Mouse (Mus musculus) liver, embryonic 11.5 days (tissue): ENCODE results near the gene Aoc1. TPM values are rescaled to one million over a fixed set of nuclear protein-coding genes. Genes with fewer than 3 reads are reported as not detected.

Experiments used
- ATAC-seq: fragments of 200-750 bp; cut with Nextera tagmentation; replicated peaks from 2 replicates; pipeline ENCODE4 v1.8.0; 2017; ENCODE audit warnings: moderate number of reproducible peaks, mild to moderate bottlenecking, moderate TSS enrichment, moderate library complexity; ENCODE audit not compliant: low FRiP score
- DNase-seq: peaks from one replicate; pipeline ENCODE4 v3.0.0-alpha.2; 2017; ENCODE audit warnings: low spot score
- H3K27ac ChIP-seq: fragments of 300-500 bp; sonication (generic); 2 replicates; pipeline ENCODE4 v1.5.1; 2014; ENCODE audit warnings: mild to moderate bottlenecking, low read depth, low read length, control low read depth
- H3K27me3 ChIP-seq: fragments of 300-500 bp; sonication (generic); replicated peaks from 2 replicates; pipeline ENCODE4 v1.6.1; 2014; ENCODE audit warnings: low read length, mixed read lengths; ENCODE audit not compliant: control insufficient read depth, insufficient read depth
- H3K36me3 ChIP-seq: fragments of 300-500 bp; sonication (generic); 2 replicates; pipeline ENCODE4 v1.6.1; 2014; ENCODE audit warnings: mild to moderate bottlenecking, low read length, moderate library complexity, mixed read lengths; ENCODE audit not compliant: control insufficient read depth, insufficient read depth
- H3K4me1 ChIP-seq: fragments of 300-500 bp; sonication (generic); replicated peaks from 2 replicates; pipeline ENCODE4 v1.6.1; 2014; ENCODE audit warnings: low read length, mixed read lengths; ENCODE audit not compliant: control insufficient read depth, insufficient read depth
- H3K4me2 ChIP-seq: fragments of 300-500 bp; sonication (generic); 2 replicates; pipeline ENCODE4 v1.6.1; 2014; ENCODE audit warnings: mild to moderate bottlenecking, control low read depth, moderate library complexity
- H3K4me3 ChIP-seq: fragments of 300-500 bp; sonication (generic); 2 replicates; pipeline ENCODE4 v1.5.1; 2014; ENCODE audit warnings: low read depth, low read length, control low read depth
- H3K9ac ChIP-seq: fragments of 300-500 bp; sonication (generic); 2 replicates; pipeline ENCODE4 v1.6.1; 2014; ENCODE audit warnings: low read depth, low read length, control low read depth
- H3K9me3 ChIP-seq: fragments of 300-500 bp; sonication (generic); 2 replicates; pipeline ENCODE4 v1.6.1; 2016; ENCODE audit warnings: low read length, inconsistent platforms, mixed read lengths; ENCODE audit not compliant: control insufficient read depth
- WGBS: fragments of 180-500 bp; shearing (Covaris S2); extraction: QIAGEN DNeasy Blood & Tissue Kit; methylation state at CpG from one replicate; pipeline ENCODE4 v1.1.7; 2014; 5-methylcytosine and 5-hydroxymethylcytosine counted together
- polyA plus RNA-seq: library from polyadenylated mRNA; unstranded; fragments of >200 nt; fragmentation: Nextera tagmentation; extraction: Ambion mirVana; gene quantifications from 2 replicates; pipeline ENCODE4 v1.2.1, GENCODE M21; 2014

Aoc1 gene
- polyA plus RNA-seq, 1 experiment from 2014 or later = not detected

DNA sequence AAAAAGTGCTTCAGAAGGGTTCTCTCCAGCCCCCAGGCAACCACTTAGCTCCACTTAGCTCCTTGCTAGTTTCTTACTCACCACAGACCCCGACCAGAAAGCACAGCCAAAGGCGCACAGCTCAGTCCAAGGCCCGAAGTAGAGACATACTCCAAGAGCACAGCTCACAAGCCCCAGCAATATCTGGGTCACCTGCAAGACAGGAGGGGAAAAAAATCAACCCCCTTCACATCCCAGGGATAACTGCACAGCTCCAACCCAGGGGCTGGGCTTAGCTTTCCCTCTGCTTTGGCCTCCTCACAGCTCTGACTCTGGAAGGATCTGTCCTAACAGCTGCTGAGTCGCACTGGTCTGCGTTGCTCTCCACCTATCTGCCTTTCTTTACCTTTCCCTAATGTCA lies 36.5 kb upstream of the Aoc1 start:
- no peak overlapping the region for H3K4me3 ChIP-seq
- H3K9me3 ChIP-seq = no peaks in the 10 kb centered on the region
- H3K27me3 ChIP-seq = no peaks in the 10 kb centered on the region
- no peak overlapping the region for H3K27ac ChIP-seq
- H3K4me2 ChIP-seq = no peak overlapping the region
- no peak for ATAC-seq
- H3K4me1 ChIP-seq = no peaks in the 10 kb centered on the region
- WGBS = 86% methylated on average over 5 of the region's 5 CpGs
- H3K9ac ChIP-seq = no peak overlapping the region
- DNase-seq = no peak
- peaks cover 17% of the 10 kb centered on the region for H3K36me3 ChIP-seq

DNA sequence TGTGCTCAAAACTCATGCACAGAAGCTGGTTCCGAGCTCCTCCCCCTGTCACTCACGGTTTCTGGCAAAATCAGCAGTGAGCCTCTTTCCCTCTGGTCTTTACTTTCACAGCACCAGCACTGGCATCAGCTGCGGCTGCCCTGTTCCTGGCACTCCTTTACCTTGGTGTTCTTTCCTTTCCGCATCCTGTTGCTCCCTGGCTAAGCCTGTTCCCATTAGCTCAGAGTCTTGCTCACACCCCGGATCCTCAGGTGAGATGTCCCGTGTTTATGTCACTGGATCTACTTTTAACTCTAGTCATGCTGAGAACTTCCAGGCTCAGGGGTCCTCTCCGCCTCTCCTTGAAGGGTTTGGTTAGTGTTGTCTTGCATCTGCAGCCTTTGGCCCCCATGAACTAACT lies 35.2 kb upstream of the Aoc1 start:
- Histone ChIP-seq H3K4me2 (no peak overlapping the region), H3K4me1 (peaks cover 3% of the 10 kb centered on the region; the same call in 1 of the 2 replicates), H3K4me3 (no peak overlapping the region), H3K9me3 (no peaks in the 10 kb centered on the region), H3K27me3 (no peaks in the 10 kb centered on the region), H3K36me3 (peaks cover 15% of the 10 kb centered on the region), H3K9ac (no peak overlapping the region), H3K27ac (no peak overlapping the region)
- no peak for DNase-seq
- WGBS = 71% methylated on average over 7 of the region's 7 CpGs
- ATAC-seq = no peak

GRCm38 (mm10) chr6:48838321-48839080 lies 34.2 kb upstream of the Aoc1 start:
- Histone ChIP-seq H3K27ac (no peak overlapping the region), H3K36me3 (peaks cover 15% of the 10 kb centered on the region), H3K4me2 (no peak overlapping the region), H3K4me1 (peaks cover 3% of the 10 kb centered on the region; the same call in 1 of the 2 replicates), H3K4me3 (no peak overlapping the region), H3K9me3 (no peaks in the 10 kb centered on the region), H3K9ac (no peak overlapping the region), H3K27me3 (no peaks in the 10 kb centered on the region)
- 76% methylated on average over 6 of the region's 6 CpGs for WGBS
- DNase-seq (no peak), ATAC-seq (no peak)

DNA sequence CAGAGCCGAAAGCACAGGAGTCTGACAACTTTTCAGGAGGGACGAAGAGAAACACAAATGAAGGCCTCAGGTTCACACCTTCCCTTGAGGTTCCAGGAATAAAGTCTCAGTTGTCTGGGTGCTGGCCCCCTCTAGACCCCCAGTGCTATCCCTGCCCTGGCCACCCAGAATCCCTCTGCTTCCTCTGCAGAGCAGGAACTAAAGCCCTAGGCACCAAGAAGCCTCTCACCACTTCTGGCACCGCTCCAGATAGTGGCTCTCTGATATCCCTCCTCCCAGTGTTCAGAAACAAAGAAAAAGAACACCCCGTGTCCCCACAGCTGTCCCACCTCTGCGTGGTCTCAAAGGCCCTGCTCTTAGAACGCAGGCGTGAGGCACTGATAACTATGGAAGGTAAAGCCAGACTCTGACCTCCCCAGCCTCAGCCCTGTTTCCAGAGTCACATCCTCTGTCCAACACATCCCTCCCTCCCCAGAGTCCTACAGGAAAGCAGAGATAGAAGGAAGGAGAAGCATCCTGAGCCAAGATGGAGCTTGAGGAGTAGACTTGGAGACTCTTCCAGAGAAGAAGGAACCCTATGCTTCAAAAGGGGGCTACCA lies 32.2 kb upstream of the Aoc1 start, which contains the start of gene Tmem176a:
TSS of gene Tmem176a (plus strand) at position 549 of the 599 bp plus-strand sequence.
- Histone ChIP-seq H3K36me3 (peaks cover 5% of the 10 kb centered on the region), H3K27me3 (no peaks in the 10 kb centered on the region), H3K4me3 (peak within 1 kb of the TSS; percentile 51), H3K27ac (peak within 1 kb of the TSS; percentile 60), H3K4me2 (peak within 1 kb of the TSS; percentile 66), H3K9me3 (no peaks in the 10 kb centered on the region), H3K4me1 (peaks cover 3% of the 10 kb centered on the region; the same call in 1 of the 2 replicates), H3K9ac (peak within 1 kb of the TSS; percentile 55)
- ATAC-seq (0 out of 2 replicates have a peak, but pooled peaks have one; percentile 15), DNase-seq (no peak)
- 24% methylated on average over 7 of the region's 7 CpGs for WGBS

DNA sequence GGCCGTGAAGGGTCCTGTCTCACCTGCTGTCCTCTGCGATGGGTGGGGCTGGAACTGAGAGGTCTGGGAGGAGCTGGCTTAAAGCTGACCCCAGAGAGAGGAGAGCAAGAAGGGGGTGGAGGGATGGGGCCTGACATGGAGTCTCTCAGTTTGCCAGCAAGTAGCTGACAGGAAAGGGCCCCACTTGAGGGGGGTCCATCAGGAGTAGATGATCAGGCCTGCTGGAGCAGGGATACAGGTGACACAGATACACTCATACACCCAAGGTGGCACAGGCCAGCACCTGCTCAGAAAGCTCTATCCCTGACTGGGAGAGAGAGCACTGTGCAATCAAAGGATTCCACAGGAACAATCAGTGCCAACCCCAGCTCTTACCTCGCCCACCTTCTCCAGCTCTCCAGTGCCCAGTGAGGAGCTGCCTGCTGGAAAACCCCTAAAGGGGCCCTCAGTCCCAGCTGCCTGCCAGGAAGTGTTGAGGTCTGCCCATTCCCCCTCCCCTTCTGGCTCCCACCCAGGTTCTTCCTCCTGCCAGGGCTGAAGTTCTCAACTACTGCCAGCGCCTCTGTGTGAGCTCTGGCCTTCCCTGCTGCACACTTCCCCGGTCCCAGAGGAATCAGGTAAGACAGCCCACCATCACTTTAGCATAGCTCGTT lies 31.6 kb upstream of the Aoc1 start, which contains the start of gene Tmem176b:
TSS of gene Tmem176b (minus strand) at position 524 of the 653 bp plus-strand sequence.
- Histone ChIP-seq H3K4me1 (peaks cover 3% of the 10 kb centered on the region; the same call in 1 of the 2 replicates), H3K36me3 (peaks cover 5% of the 10 kb centered on the region), H3K27me3 (no peaks in the 10 kb centered on the region), H3K27ac (peak within 1 kb of the TSS; percentile 60), H3K4me3 (peak within 1 kb of the TSS; percentile 51), H3K9me3 (no peaks in the 10 kb centered on the region), H3K9ac (peak within 1 kb of the TSS; percentile 55), H3K4me2 (peak within 1 kb of the TSS; percentile 66)
- ATAC-seq (peak; percentile 74), DNase-seq (peak; percentile 84)
- WGBS = 20% methylated on average over 6 of the region's 6 CpGs

GRCm38 (mm10) chr6:48842111-48842842 lies 30.4 kb upstream of the Aoc1 start:
- DNase-seq (no peak), ATAC-seq (no peak)
- 70% methylated on average over 11 of the region's 11 CpGs for WGBS
- Histone ChIP-seq H3K36me3 (peaks cover 5% of the 10 kb centered on the region), H3K9ac (no peak overlapping the region), H3K4me1 (peaks cover 3% of the 10 kb centered on the region; the same call in 1 of the 2 replicates), H3K9me3 (no peaks in the 10 kb centered on the region), H3K27ac (no peak overlapping the region), H3K4me2 (peak overlapping the region; percentile 66), H3K4me3 (peak overlapping the region; percentile 51), H3K27me3 (no peaks in the 10 kb centered on the region)

GRCm38 (mm10) chr6:48845086-48845485 lies 27.6 kb upstream of the Aoc1 start:
- Histone ChIP-seq H3K4me1 (peaks cover 3% of the 10 kb centered on the region; the same call in 1 of the 2 replicates), H3K4me2 (no peak overlapping the region), H3K36me3 (peaks cover 2% of the 10 kb centered on the region), H3K4me3 (no peak overlapping the region), H3K27me3 (no peaks in the 10 kb centered on the region), H3K9me3 (no peaks in the 10 kb centered on the region), H3K9ac (no peak overlapping the region), H3K27ac (no peak overlapping the region)
- WGBS = 73% methylated on average over 4 of the region's 4 CpGs
- ATAC-seq (no peak), DNase-seq (no peak)
